Mouse (Mus musculus) liver, adult 2 months (tissue): ENCODE results near the gene Rapgef5.

Source experiments
- CTCF ChIP-seq: fragments of 200-500 bp; IDR thresholded peaks from 2 replicates; pipeline ENCODE4 v1.5.1; 2011; ENCODE audit warnings: low read depth, low read length, control low read depth
- POLR2A ChIP-seq: fragments of 200-500 bp; IDR thresholded peaks from 2 replicates; pipeline ENCODE4 v1.6.1; 2011; ENCODE audit warnings: low read length, control low read depth; ENCODE audit not compliant: insufficient read depth; ENCODE audit errors: extremely low read depth

DNA sequence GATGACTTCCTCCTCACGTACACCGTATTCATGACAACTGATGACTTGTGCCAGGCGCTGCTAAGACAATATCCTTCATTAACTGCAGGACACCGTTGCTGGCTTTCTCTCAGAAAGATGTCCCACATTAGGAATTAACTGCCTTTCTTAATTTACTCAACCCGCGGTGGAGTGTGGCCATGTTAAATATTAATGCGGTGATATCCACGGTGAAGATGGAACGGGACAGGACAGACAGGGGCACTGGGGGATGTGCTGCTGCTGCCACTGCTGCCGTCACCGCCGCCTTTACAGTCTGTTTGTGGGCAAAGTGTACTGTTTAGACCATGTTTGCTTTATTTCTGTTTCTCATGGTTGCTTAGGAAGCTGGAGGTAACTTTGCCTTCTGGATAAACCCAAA is 193.0 kb downstream of the Rapgef5 start:
- no peak for TF ChIP-seq CTCF
- TF ChIP-seq POLR2A: no peak
